Mouse (Mus musculus): Measurements from ENCODE around the gene Plac1. TPM values are rescaled to one million over a fixed set of nuclear protein-coding genes. Genes with fewer than 3 reads are reported as not detected.
"Not testable (repeated sequence)": the region's sequence is repeated elsewhere in the genome, so short reads cannot be mapped to it uniquely, and the experiment has no call there.

Plac1 gene
- polyA plus RNA-seq (2012; rRNA removed): not detected in 2 replicates

DNA sequence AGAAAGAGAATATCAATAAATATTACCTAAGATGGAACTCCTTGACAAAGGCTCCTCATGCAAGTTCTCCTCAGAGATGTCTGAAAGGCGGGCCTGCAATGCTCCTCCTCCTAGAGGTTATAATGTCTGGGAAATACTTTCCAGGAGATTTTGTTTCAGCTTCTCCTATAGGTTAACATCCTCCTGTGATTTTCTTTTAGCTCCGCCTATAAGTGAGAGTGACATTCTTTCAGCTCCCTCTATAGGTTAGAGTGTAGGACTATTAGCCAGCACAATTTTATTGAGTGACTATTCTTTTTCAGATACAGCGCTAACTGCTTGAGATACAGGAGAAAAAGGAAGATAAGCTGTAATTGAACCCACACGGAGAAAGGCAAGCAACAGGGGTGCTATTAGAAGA lies at the start of gene Plac1:
Plac1 (minus strand) TSS at position 101 of the 400 bp plus-strand sequence.
- TF ChIP-seq CTCF (IDR thresholded peaks at IDR 0.05; ENCODE audit: extremely low read depth, insufficient read depth, low read length): no peak
- TF ChIP-seq POLR2A (IDR thresholded peaks at IDR 0.05; ENCODE audit: extremely low read depth, insufficient read depth, low read length): no peak
- Histone ChIP-seq H3K4me3 (ENCODE audit: insufficient read depth, low read length) (no peak within 1 kb of the TSS), H3K27ac (ENCODE audit: insufficient read depth, low read length) (no peak within 1 kb of the TSS), H3K4me1 (ENCODE audit: control insufficient read depth, insufficient read depth, low read length) (no peaks in the 10 kb centered on the region)

DNA sequence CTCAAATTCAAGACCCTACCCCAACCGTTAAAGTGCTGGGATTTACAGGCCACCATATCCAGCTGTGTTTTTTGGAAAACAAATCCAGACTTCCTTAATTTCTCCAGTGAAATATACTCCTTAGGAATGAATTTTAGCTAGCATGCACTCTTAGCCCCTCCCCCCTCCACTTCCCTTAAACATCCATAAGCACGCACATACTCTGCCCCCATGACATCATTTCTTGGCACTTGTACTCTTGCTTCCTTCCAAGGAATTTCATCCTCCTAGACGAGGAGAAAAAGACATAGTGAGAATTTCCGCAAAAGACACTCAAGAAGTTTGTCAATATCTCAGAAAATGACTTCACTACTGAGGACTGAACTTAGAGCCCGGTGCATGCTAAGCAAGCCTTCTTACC lies 48.0 kb upstream of the Plac1 start:
- H3K4me3 ChIP-seq (ENCODE audit: insufficient read depth, low read length): no peak overlapping the region
- no peak for TF ChIP-seq CTCF (IDR thresholded peaks at IDR 0.05; ENCODE audit: extremely low read depth, insufficient read depth, low read length)
- TF ChIP-seq POLR2A (IDR thresholded peaks at IDR 0.05; ENCODE audit: extremely low read depth, insufficient read depth, low read length): no peak
- no peaks in the 10 kb centered on the region for H3K4me1 ChIP-seq (ENCODE audit: control insufficient read depth, insufficient read depth, low read length)
- no peak overlapping the region for H3K27ac ChIP-seq (ENCODE audit: insufficient read depth, low read length)

DNA sequence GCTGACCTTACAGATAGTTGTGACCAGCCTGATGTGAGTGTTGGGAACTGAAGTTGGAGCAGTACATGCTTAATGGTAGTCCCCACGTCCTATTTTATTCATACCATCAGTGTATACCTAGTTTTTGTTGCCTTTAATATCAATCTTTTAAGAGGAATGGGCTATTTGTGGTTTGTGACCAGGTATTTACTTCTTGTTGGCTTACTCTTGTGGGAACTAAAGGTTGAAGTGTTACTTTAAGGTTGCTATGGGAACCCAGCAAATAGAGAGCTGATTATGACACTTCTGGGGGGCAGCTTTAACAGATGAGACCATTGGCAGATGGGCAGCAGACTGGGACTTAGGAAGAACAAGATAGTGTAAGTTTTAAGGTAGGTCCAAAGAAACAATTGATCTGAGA lies 33.2 kb upstream of the Plac1 start, which contains the start of gene Fam122c:
Fam122c (plus strand) TSS at position 301 of the 400 bp plus-strand sequence.
- TF ChIP-seq POLR2A (IDR thresholded peaks at IDR 0.05; ENCODE audit: extremely low read depth, insufficient read depth, low read length) (no peak), CTCF (IDR thresholded peaks at IDR 0.05; ENCODE audit: extremely low read depth, insufficient read depth, low read length) (no peak)
- no peaks in the 10 kb centered on the region for H3K4me1 ChIP-seq (ENCODE audit: control insufficient read depth, insufficient read depth, low read length)
- H3K4me3 ChIP-seq (ENCODE audit: insufficient read depth, low read length): no peak within 1 kb of the TSS
- no peak within 1 kb of the TSS for H3K27ac ChIP-seq (ENCODE audit: insufficient read depth, low read length)

DNA sequence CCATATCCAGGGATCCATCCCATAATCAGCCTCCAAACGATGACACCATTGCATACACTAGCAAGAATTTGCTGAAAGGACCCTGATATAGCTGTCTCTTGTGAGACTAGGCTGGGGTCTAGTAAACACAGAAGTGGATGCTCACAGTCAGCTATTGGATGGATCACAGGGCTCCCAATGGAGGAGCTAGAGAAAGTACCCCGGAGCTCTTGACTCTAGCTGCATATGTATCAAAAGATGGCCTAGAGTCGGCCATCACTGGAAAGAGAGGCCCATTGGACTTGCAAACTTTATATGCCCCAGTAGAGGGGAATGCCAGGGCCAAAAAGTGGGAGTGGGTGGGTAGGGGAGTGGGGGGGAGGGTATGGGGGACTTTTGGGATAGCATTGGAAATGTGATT lies 31.7 kb upstream of the Plac1 start:
- H3K4me1 ChIP-seq (ENCODE audit: control insufficient read depth, insufficient read depth, low read length); H3K27ac ChIP-seq (ENCODE audit: insufficient read depth, low read length); H3K4me3 ChIP-seq (ENCODE audit: insufficient read depth, low read length): not testable (repeated sequence)

DNA sequence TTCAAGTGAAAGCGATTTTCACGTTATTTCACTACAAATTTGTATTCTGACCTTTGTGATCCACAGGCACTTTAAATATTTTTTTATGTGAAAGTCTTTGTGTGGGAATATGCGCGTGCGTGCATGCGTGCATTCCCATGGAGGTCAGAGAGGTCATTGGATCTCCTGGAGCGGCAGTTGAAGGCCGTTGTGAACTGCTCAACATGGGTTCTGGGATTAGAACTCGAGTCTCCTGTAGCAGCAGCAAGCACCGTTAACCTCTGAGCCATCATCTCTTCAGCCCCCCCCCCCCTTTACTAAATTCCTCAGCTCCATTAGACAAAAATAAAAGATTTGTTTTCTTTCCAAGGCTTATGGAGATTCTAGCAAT lies 30.1 kb upstream of the Plac1 start:
- no peak overlapping the region for H3K27ac ChIP-seq (ENCODE audit: insufficient read depth, low read length)
- TF ChIP-seq CTCF (IDR thresholded peaks at IDR 0.05; ENCODE audit: extremely low read depth, insufficient read depth, low read length) (no peak), POLR2A (IDR thresholded peaks at IDR 0.05; ENCODE audit: extremely low read depth, insufficient read depth, low read length) (no peak)
- H3K4me1 ChIP-seq (ENCODE audit: control insufficient read depth, insufficient read depth, low read length): no peaks in the 10 kb centered on the region
- H3K4me3 ChIP-seq (ENCODE audit: insufficient read depth, low read length): no peak overlapping the region; the same call in 1 of the 2 replicates

DNA sequence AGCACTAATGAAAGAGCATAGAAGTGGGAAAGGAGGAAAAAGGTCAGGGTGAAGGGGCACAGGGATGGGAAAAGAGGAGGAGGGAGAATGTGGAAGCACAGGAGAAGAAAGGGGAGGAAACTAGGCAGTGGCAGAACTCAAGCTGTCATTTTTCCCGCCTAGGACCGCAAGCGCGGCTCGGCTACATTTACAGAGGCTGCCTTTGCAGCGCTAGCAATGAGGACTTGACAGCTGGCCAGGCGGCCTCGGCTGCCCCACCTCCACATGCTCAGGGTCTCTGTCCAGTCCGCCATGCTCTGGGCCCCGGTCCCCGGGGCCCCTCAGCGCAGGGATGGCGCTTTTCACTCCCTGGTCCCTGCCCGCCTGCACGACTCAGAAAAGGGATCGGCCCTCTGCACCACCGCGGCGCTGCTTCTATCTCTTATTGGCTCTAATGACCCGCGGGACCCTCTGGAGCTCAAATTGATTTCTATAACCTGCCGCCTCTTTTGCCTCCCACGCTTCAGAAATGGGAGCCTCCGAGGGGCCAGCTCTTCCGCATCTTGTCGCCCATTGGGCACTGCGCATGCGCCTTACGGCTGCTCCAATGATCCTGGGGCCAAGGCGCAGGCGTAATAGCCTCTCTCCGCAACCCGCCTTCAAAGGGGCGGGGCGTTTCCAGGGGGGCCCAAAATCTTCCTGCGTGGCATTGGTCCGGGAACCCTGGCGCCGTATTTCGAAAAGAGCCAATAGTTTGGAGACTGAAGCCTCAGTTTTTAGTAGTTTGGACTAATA lies 29.6 kb upstream of the Plac1 start, which contains the start of gene Fam122b:
Fam122b (minus strand) TSS at position 517 of the 774 bp plus-strand sequence.
- TF ChIP-seq CTCF (IDR thresholded peaks at IDR 0.05; ENCODE audit: extremely low read depth, insufficient read depth, low read length) (no peak), POLR2A (IDR thresholded peaks at IDR 0.05; ENCODE audit: extremely low read depth, insufficient read depth, low read length) (no peak)
- H3K27ac ChIP-seq (ENCODE audit: insufficient read depth, low read length): no peak within 1 kb of the TSS
- no peaks in the 10 kb centered on the region for H3K4me1 ChIP-seq (ENCODE audit: control insufficient read depth, insufficient read depth, low read length)
- peak within 1 kb of the TSS; percentile 81 for H3K4me3 ChIP-seq (ENCODE audit: insufficient read depth, low read length)

GRCm38 (mm10) chrX:53268856-53269255 lies 28.9 kb upstream of the Plac1 start:
- Histone ChIP-seq H3K4me1 (ENCODE audit: control insufficient read depth, insufficient read depth, low read length) (no peaks in the 10 kb centered on the region), H3K4me3 (ENCODE audit: insufficient read depth, low read length) (peak overlapping the region; percentile 81), H3K27ac (ENCODE audit: insufficient read depth, low read length) (no peak overlapping the region)
- TF ChIP-seq CTCF (IDR thresholded peaks at IDR 0.05; ENCODE audit: extremely low read depth, insufficient read depth, low read length) (no peak), POLR2A (IDR thresholded peaks at IDR 0.05; ENCODE audit: extremely low read depth, insufficient read depth, low read length) (no peak)

GRCm38 (mm10) chrX:53266186-53266585 lies 26.3 kb upstream of the Plac1 start:
- H3K4me3 ChIP-seq (ENCODE audit: insufficient read depth, low read length): no peak overlapping the region
- no peak for TF ChIP-seq POLR2A (IDR thresholded peaks at IDR 0.05; ENCODE audit: extremely low read depth, insufficient read depth, low read length)
- TF ChIP-seq CTCF (IDR thresholded peaks at IDR 0.05; ENCODE audit: extremely low read depth, insufficient read depth, low read length): no peak
- no peaks in the 10 kb centered on the region for H3K4me1 ChIP-seq (ENCODE audit: control insufficient read depth, insufficient read depth, low read length)
- no peak overlapping the region for H3K27ac ChIP-seq (ENCODE audit: insufficient read depth, low read length)

- Histone ChIP-seq H3K4me1 (ENCODE audit: control insufficient read depth, insufficient read depth, low read length) (no peaks in the 10 kb centered on the region), H3K27ac (ENCODE audit: insufficient read depth, low read length) (no peak overlapping the region), H3K4me3 (ENCODE audit: insufficient read depth, low read length) (no peak overlapping the region)
- TF ChIP-seq POLR2A (IDR thresholded peaks at IDR 0.05; ENCODE audit: extremely low read depth, insufficient read depth, low read length) (no peak), CTCF (IDR thresholded peaks at IDR 0.05; ENCODE audit: extremely low read depth, insufficient read depth, low read length) (no peak)
Measured at GRCm38 (mm10) chrX:53255195-53255594, 15.3 kb upstream of the Plac1 start.

- Histone ChIP-seq H3K4me3 (ENCODE audit: insufficient read depth, low read length) (no peak overlapping the region), H3K4me1 (ENCODE audit: control insufficient read depth, insufficient read depth, low read length) (no peaks in the 10 kb centered on the region), H3K27ac (ENCODE audit: insufficient read depth, low read length) (no peak overlapping the region)
- no peak for TF ChIP-seq CTCF (IDR thresholded peaks at IDR 0.05; ENCODE audit: extremely low read depth, insufficient read depth, low read length)
- TF ChIP-seq POLR2A (IDR thresholded peaks at IDR 0.05; ENCODE audit: extremely low read depth, insufficient read depth, low read length): no peak
Measured at GRCm38 (mm10) chrX:53237971-53238370, 1.9 kb downstream of the Plac1 start.

Measured in cortical plate, adult 2 months (tissue).